Mouse (Mus musculus) intestine, embryonic 16.5 days (tissue): ENCODE data around the gene Kmo. TPM values are rescaled to one million over a fixed set of nuclear protein-coding genes. Genes with fewer than 3 reads are reported as not detected.

ENCODE experiments used
- ATAC-seq: fragments of 200-750 bp; cut with Nextera tagmentation; 2 replicates; pipeline ENCODE4 v1.8.0; 2017; ENCODE audit warnings: moderate TSS enrichment, moderate library complexity
- H3K27ac ChIP-seq: fragments of 300-500 bp; sonication (generic); 2 replicates; pipeline ENCODE4 v1.5.1; 2014; ENCODE audit warnings: mild to moderate bottlenecking, low read length
- H3K27me3 ChIP-seq: fragments of 300-500 bp; sonication (generic); replicated peaks from 2 replicates; pipeline ENCODE4 v1.6.1; 2014; ENCODE audit warnings: low read length, control low read depth, mixed read lengths; ENCODE audit not compliant: control insufficient read depth, insufficient read depth
- H3K36me3 ChIP-seq: fragments of 300-500 bp; sonication (generic); 2 replicates; pipeline ENCODE4 v1.6.1; 2014; ENCODE audit warnings: low read length, control low read depth; ENCODE audit not compliant: control insufficient read depth, insufficient read depth
- H3K4me1 ChIP-seq: fragments of 300-500 bp; sonication (generic); 2 replicates; pipeline ENCODE4 v1.6.1; 2014; ENCODE audit warnings: low read length, control low read depth, mixed read lengths; ENCODE audit not compliant: control insufficient read depth, insufficient read depth
- H3K4me2 ChIP-seq: fragments of 300-500 bp; sonication (generic); 2 replicates; pipeline ENCODE4 v1.6.1; 2014; ENCODE audit warnings: low read depth, low read length, control low read depth
- H3K4me3 ChIP-seq: fragments of 300-500 bp; sonication (generic); 2 replicates; pipeline ENCODE4 v1.5.1; 2014; ENCODE audit warnings: mild to moderate bottlenecking, low read length
- H3K9ac ChIP-seq: fragments of 300-500 bp; sonication (generic); 2 replicates; pipeline ENCODE4 v1.6.1; 2014; ENCODE audit warnings: low read depth, low read length
- H3K9me3 ChIP-seq: fragments of 300-500 bp; sonication (generic); 2 replicates; pipeline ENCODE4 v1.6.1; 2016; ENCODE audit warnings: low read length, control low read depth; ENCODE audit not compliant: control insufficient read depth
- WGBS: fragments of 180-500 bp; shearing (Covaris S2); extraction: QIAGEN DNeasy Blood & Tissue Kit; methylation state at CpG from one replicate; pipeline ENCODE4 v1.1.7; 2014; 5-methylcytosine and 5-hydroxymethylcytosine counted together
- polyA plus RNA-seq: library from polyadenylated mRNA; unstranded; fragments of >200 nt; fragmentation: Nextera tagmentation; extraction: Ambion mirVana; gene quantifications from 2 replicates; pipeline ENCODE4 v1.2.1, GENCODE M21; 2015

Gene Kmo
- polyA plus RNA-seq: 0.68 and 0.72 TPM in 2 replicates

GRCm38 (mm10) chr1:175619814-175620431 is at the start of gene Kmo:
Gene Kmo (plus strand): TSS chr1:175620381.
- 91% methylated on average over 13 of the region's 13 CpGs for WGBS
- H3K4me3 ChIP-seq: no peak within 1 kb of the TSS
- no peak within 1 kb of the TSS for H3K27ac ChIP-seq
- H3K9me3 ChIP-seq: no peaks in the 10 kb centered on the region
- ATAC-seq: no peak
- no peaks in the 10 kb centered on the region for H3K27me3 ChIP-seq
- peaks cover 22% of the 10 kb centered on the region for H3K36me3 ChIP-seq
- no peak within 1 kb of the TSS for H3K4me2 ChIP-seq
- peaks cover 10% of the 10 kb centered on the region for H3K4me1 ChIP-seq
- no peak within 1 kb of the TSS for H3K9ac ChIP-seq

DNA sequence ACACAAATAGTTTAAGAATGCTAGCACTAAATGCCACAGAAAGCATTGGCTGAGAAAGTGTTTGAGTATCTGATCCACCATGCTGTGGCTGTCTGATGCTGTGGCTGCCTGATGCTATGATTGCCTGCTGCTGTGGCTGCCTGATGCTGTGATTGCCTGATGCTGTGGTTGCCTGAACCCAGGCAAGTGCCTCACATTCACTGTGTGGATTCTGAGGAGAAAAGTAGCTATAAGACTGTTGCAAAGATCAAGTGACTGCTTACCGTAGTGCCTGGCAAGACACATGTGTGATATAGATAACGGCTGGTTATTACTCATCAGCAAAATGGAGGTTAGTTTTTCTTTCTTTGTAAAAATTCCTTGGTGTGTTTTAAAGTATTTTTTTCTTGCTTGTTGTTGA is 46.1 kb upstream of the Kmo start:
- Histone ChIP-seq H3K36me3 (no peaks in the 10 kb centered on the region), H3K4me3 (no peak overlapping the region), H3K9me3 (no peaks in the 10 kb centered on the region), H3K27ac (no peak overlapping the region), H3K27me3 (no peaks in the 10 kb centered on the region), H3K4me2 (no peak overlapping the region), H3K9ac (no peak overlapping the region), H3K4me1 (no peaks in the 10 kb centered on the region)
- WGBS: 86% methylated on average over 2 of the region's 2 CpGs
- ATAC-seq: no peak

GRCm38 (mm10) chr1:175578425-175579096 is 41.6 kb upstream of the Kmo start:
- Histone ChIP-seq H3K27ac (no peak overlapping the region), H3K4me1 (no peaks in the 10 kb centered on the region), H3K9me3 (no peaks in the 10 kb centered on the region), H3K9ac (no peak overlapping the region), H3K36me3 (no peaks in the 10 kb centered on the region), H3K27me3 (no peaks in the 10 kb centered on the region), H3K4me2 (no peak overlapping the region), H3K4me3 (no peak overlapping the region)
- 65% methylated on average over 2 of the region's 2 CpGs for WGBS
- ATAC-seq: peak; percentile 84

DNA sequence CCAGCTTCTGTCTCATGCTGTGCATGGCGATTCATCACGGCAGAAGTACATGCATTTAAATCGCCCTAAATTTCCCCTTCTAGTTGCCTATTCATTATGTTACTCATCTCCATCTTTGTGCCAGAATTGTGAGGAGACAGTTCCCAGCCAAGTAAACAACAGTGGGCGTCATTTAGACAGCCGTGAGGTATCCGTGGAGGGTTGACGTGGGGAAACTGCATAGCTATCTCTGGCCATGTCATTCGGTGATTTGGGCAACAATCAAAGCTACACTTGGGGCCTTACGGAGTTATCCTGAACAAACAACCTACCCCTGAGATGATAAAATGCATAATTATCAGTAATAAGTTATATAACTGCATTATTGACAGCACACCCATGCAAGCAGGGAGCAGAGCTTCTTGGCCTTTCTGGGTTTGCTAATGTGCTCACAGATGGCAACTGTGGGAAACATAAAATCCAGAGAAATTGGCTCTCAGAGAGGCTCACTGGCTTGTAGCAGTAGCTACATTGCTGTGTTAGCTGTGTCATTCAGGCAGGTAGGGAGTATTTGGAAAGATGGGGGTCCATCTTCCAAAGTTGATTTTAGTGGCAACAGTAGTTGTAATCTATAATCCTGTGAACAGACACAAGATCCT is 40.5 kb upstream of the Kmo start:
- Histone ChIP-seq H3K4me3 (no peak overlapping the region), H3K4me2 (no peak overlapping the region), H3K9me3 (no peaks in the 10 kb centered on the region), H3K9ac (no peak overlapping the region), H3K27ac (no peak overlapping the region), H3K27me3 (no peaks in the 10 kb centered on the region), H3K4me1 (no peaks in the 10 kb centered on the region), H3K36me3 (no peaks in the 10 kb centered on the region)
- WGBS: 70% methylated on average over 9 of the region's 9 CpGs
- ATAC-seq: no peak

DNA sequence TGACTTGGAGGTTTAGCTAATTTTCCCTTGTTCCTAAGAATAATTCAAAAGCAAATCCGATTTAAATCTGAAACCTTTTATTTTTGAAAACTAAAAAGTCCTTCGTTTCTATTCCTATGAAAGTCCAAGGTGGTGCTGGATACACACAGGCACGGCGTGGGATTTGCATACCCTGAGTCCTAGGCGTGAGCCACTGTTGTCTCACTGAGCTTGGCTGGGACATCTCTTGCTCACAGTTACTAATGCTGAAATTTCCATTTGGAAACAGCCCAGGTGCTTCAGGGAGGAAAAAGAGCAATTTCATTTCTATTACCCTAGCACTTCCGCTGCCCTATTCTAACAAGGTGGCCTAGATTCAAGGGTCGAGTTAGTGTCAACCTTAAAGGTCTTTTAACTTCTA is 39.8 kb upstream of the Kmo start:
- no peaks in the 10 kb centered on the region for H3K4me1 ChIP-seq
- H3K27ac ChIP-seq: no peak overlapping the region
- no peak overlapping the region for H3K4me3 ChIP-seq
- no peak overlapping the region for H3K4me2 ChIP-seq
- no peaks in the 10 kb centered on the region for H3K27me3 ChIP-seq
- H3K9me3 ChIP-seq: no peaks in the 10 kb centered on the region
- H3K36me3 ChIP-seq: no peaks in the 10 kb centered on the region
- no peak for ATAC-seq
- no peak overlapping the region for H3K9ac ChIP-seq
- WGBS: 89% methylated on average over 7 of the region's 7 CpGs

- H3K27ac ChIP-seq: no peak overlapping the region
- H3K4me1 ChIP-seq: no peaks in the 10 kb centered on the region
- WGBS: 80% methylated on average over 4 of the region's 4 CpGs
- H3K9ac ChIP-seq: no peak overlapping the region
- no peak overlapping the region for H3K4me2 ChIP-seq
- no peak for ATAC-seq
- no peaks in the 10 kb centered on the region for H3K36me3 ChIP-seq
- H3K4me3 ChIP-seq: no peak overlapping the region
- H3K27me3 ChIP-seq: no peaks in the 10 kb centered on the region
- H3K9me3 ChIP-seq: no peaks in the 10 kb centered on the region
Measured at GRCm38 (mm10) chr1:175582799-175583198, 37.4 kb upstream of the Kmo start.

GRCm38 (mm10) chr1:175585267-175585666 is 34.9 kb upstream of the Kmo start:
- Histone ChIP-seq H3K4me1 (no peaks in the 10 kb centered on the region), H3K9me3 (no peaks in the 10 kb centered on the region), H3K4me3 (no peak overlapping the region), H3K36me3 (no peaks in the 10 kb centered on the region), H3K27me3 (no peaks in the 10 kb centered on the region), H3K27ac (no peak overlapping the region), H3K9ac (no peak overlapping the region), H3K4me2 (no peak overlapping the region)
- WGBS: 66% methylated on average over 2 of the region's 2 CpGs
- ATAC-seq: no peak

GRCm38 (mm10) chr1:175586656-175587055 is 33.5 kb upstream of the Kmo start:
- no peak overlapping the region for H3K27ac ChIP-seq
- H3K4me1 ChIP-seq: no peaks in the 10 kb centered on the region
- WGBS: 78% methylated on average over 5 of the region's 5 CpGs
- H3K4me3 ChIP-seq: no peak overlapping the region
- no peaks in the 10 kb centered on the region for H3K9me3 ChIP-seq
- no peaks in the 10 kb centered on the region for H3K27me3 ChIP-seq
- H3K4me2 ChIP-seq: no peak overlapping the region
- no peak overlapping the region for H3K9ac ChIP-seq
- no peaks in the 10 kb centered on the region for H3K36me3 ChIP-seq
- no peak for ATAC-seq

DNA sequence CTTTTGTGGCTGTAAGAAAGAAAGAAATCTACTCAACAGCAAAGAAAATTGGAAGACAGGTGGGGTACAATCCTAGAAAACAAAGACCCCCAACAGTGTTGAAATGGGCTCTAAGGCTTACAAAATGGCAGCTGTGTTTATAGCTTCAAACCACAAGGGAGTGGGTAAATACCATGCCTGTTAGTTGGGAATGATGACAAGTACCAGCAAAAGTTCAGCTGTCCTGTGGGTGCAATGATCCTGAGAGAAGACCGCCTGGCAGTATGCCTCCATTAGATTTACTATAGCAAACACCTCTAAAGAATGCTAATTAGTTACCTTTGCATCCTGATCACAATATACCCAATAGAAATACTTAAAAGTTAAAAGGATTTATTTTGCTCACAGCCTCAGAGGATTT is 27.3 kb upstream of the Kmo start:
- ATAC-seq: no peak
- 88% methylated on average over 1 of the region's 1 CpGs for WGBS
- Histone ChIP-seq H3K4me3 (no peak overlapping the region), H3K27me3 (no peaks in the 10 kb centered on the region), H3K36me3 (no peaks in the 10 kb centered on the region), H3K27ac (no peak overlapping the region), H3K9me3 (no peaks in the 10 kb centered on the region), H3K4me2 (no peak overlapping the region), H3K9ac (no peak overlapping the region), H3K4me1 (no peaks in the 10 kb centered on the region)
